8 mouse cellular contexts compared by ENCODE assay signal in genomic region chr9:110742951-110743455, GRCm38 (mm10). TPM values are rescaled to one million over a fixed set of nuclear protein-coding genes. Genes with fewer than 3 reads are reported as not detected.
A peak's percentile ranks its signal among the peaks of the same experiment; 100 is the strongest.
DNase-seq lines count a peak whose midpoint lies in the region; ATAC-seq and TF ChIP-seq lines count a peak whose summit lies in the region.

No protein-coding gene starts in this region.

- peak; percentile 45 for ATAC-seq in lung, embryonic 16.5 days (ENCODE audit: low read depth)
- ATAC-seq in embryonic facial prominence, embryonic 12.5 days (ENCODE audit: insufficient number of reproducible peaks, insufficient read depth, low FRiP score, low TSS enrichment): peak; percentile 24; the same call in 1 of the 2 replicates
- peak; percentile 15; the same call in 1 of the 2 replicates for ATAC-seq in hindbrain, embryonic 16.5 days
- ATAC-seq in liver, postnatal 0 days: no peak

- TF ChIP-seq CTCF in liver, postnatal 0 days (IDR thresholded peaks at IDR 0.05; ENCODE audit: low read depth): no peak

- H3K4me2 ChIP-seq in lung, embryonic 16.5 days (ENCODE audit: low read depth, low read length): peak overlapping the region; percentile 76
- peak overlapping the region; percentile 70 for H3K4me2 ChIP-seq in embryonic facial prominence, embryonic 12.5 days (replicated peaks)
- peak overlapping the region; percentile 73 for H3K4me2 ChIP-seq in hindbrain, embryonic 16.5 days (ENCODE audit: low read length)
- H3K4me2 ChIP-seq in liver, postnatal 0 days (ENCODE audit: low read depth, low read length): peak overlapping the region; percentile 79

- peak overlapping the region; percentile 70 for H3K4me3 ChIP-seq in lung, embryonic 16.5 days (ENCODE audit: low read length)
- peak overlapping the region; percentile 80 for H3K4me3 ChIP-seq in embryonic facial prominence, embryonic 12.5 days
- H3K4me3 ChIP-seq in hindbrain, embryonic 16.5 days (ENCODE audit: low read length): peak overlapping the region; percentile 64
- H3K4me3 ChIP-seq in liver, postnatal 0 days (ENCODE audit: low read depth, low read length): peak overlapping the region; percentile 51

- TF ChIP-seq EP300 in liver, postnatal 0 days (IDR thresholded peaks at IDR 0.05; ENCODE audit: low read depth): no peak

- H3K9ac ChIP-seq in lung, embryonic 16.5 days (ENCODE audit: low read length): peak overlapping the region; percentile 77
- H3K9ac ChIP-seq in embryonic facial prominence, embryonic 12.5 days: peak overlapping the region; percentile 92
- H3K9ac ChIP-seq in hindbrain, embryonic 16.5 days (ENCODE audit: low read depth, low read length): peak overlapping the region; percentile 79
- H3K9ac ChIP-seq in liver, postnatal 0 days (replicated peaks): peak overlapping the region; percentile 48; the same call in 1 of the 2 replicates

- peaks cover 24% of the 10 kb centered on the region for H3K27me3 ChIP-seq in lung, embryonic 16.5 days (ENCODE audit: control insufficient read depth, insufficient read depth, low read depth, low read length)
- H3K27me3 ChIP-seq in embryonic facial prominence, embryonic 12.5 days: peaks cover 17% of the 10 kb centered on the region; the same call in 1 of the 2 replicates
- peaks cover 19% of the 10 kb centered on the region for H3K27me3 ChIP-seq in hindbrain, embryonic 16.5 days (replicated peaks; ENCODE audit: control insufficient read depth, insufficient read depth, low read length)
- peaks cover 59% of the 10 kb centered on the region for H3K27me3 ChIP-seq in liver, postnatal 0 days (ENCODE audit: insufficient read depth, low read length)

- H3K36me3 ChIP-seq in lung, embryonic 16.5 days (ENCODE audit: control insufficient read depth, insufficient read depth, low read length): no peaks in the 10 kb centered on the region
- no peaks in the 10 kb centered on the region for H3K36me3 ChIP-seq in embryonic facial prominence, embryonic 12.5 days
- no peaks in the 10 kb centered on the region for H3K36me3 ChIP-seq in hindbrain, embryonic 16.5 days (ENCODE audit: control insufficient read depth, insufficient read depth, low read length)
- H3K36me3 ChIP-seq in liver, postnatal 0 days (replicated peaks; ENCODE audit: insufficient read depth, low read length): no peaks in the 10 kb centered on the region

- peaks cover 4% of the 10 kb centered on the region; the same call in 1 of the 2 replicates for H3K4me1 ChIP-seq in lung, embryonic 16.5 days (replicated peaks; ENCODE audit: control insufficient read depth, insufficient read depth, low read length)
- H3K4me1 ChIP-seq in embryonic facial prominence, embryonic 12.5 days: peaks cover 39% of the 10 kb centered on the region
- peaks cover 6% of the 10 kb centered on the region for H3K4me1 ChIP-seq in hindbrain, embryonic 16.5 days (ENCODE audit: control insufficient read depth, insufficient read depth, low read depth, low read length)
- no peaks in the 10 kb centered on the region; the same call in 1 of the 2 replicates for H3K4me1 ChIP-seq in liver, postnatal 0 days (ENCODE audit: insufficient read depth)

- no peaks in the 10 kb centered on the region for H3K9me3 ChIP-seq in lung, embryonic 16.5 days (ENCODE audit: control insufficient read depth, low read length)
- H3K9me3 ChIP-seq in embryonic facial prominence, embryonic 12.5 days: no peaks in the 10 kb centered on the region
- no peaks in the 10 kb centered on the region for H3K9me3 ChIP-seq in hindbrain, embryonic 16.5 days (ENCODE audit: control insufficient read depth, low read length)
- no peaks in the 10 kb centered on the region for H3K9me3 ChIP-seq in liver, postnatal 0 days (ENCODE audit: low read length)

- WGBS in lung, embryonic 16.5 days: under 1% methylated on average over 40 of the region's 49 CpGs
- WGBS in embryonic facial prominence, embryonic 12.5 days: under 1% methylated on average over 48 of the region's 49 CpGs
- 1% methylated on average over 32 of the region's 49 CpGs for WGBS in hindbrain, embryonic 16.5 days
- 2% methylated on average over 49 of the region's 49 CpGs for WGBS in liver, postnatal 0 days (ENCODE audit: insufficient replicate concordance)

- no peak for DNase-seq in lung, adult 18-20 months
- peak; percentile 32 for DNase-seq in liver, postnatal 0 days
- DNase-seq in yolk sac, embryonic 10.5 days (ENCODE audit: low spot score): peak; percentile 53
- DNase-seq in layer of hippocampus, postnatal 14 days (ENCODE audit: low spot score in 2 of 2): no peak
- no peak for DNase-seq in thymus, adult 18-20 months

- H3K27ac ChIP-seq in lung, embryonic 16.5 days (ENCODE audit: low read length): peak overlapping the region; percentile 84
- H3K27ac ChIP-seq in embryonic facial prominence, embryonic 12.5 days: peak overlapping the region; percentile 97
- H3K27ac ChIP-seq in hindbrain, embryonic 16.5 days (ENCODE audit: low read depth, low read length): peak overlapping the region; percentile 50
- peak overlapping the region; percentile 39; the same call in 1 of the 2 replicates for H3K27ac ChIP-seq in liver, postnatal 0 days (ENCODE audit: low read depth)

RNA-seq across cellular contexts. Expression of gene Myl3, which starts 1.3 kb away (rescaled TPM):
- 10.6 and 13.9 TPM in 2 replicates for polyA plus RNA-seq in lung, embryonic 16.5 days (2015; fragmentation: Nextera tagmentation; extraction: Ambion mirVana)
- 1.9 and 2.4 TPM in 2 replicates for polyA plus RNA-seq in embryonic facial prominence, embryonic 12.5 days (2016; fragmentation: Nextera tagmentation; extraction: Ambion mirVana)
- polyA plus RNA-seq in hindbrain, embryonic 16.5 days (2015; fragmentation: Nextera tagmentation; extraction: Ambion mirVana): 1.1 and 2.3 TPM in 2 replicates
- polyA plus RNA-seq in liver, postnatal 0 days (2015; fragmentation: Nextera tagmentation; extraction: Ambion mirVana): 0.52 and 2.0 TPM in 2 replicates
- not detected for total RNA-seq in layer of hippocampus, postnatal 14 days (2021)

RNA-seq across cellular contexts. Expression of gene Pth1r, which starts 3.9 kb away (rescaled TPM):
- polyA plus RNA-seq in lung, embryonic 16.5 days (2015; fragmentation: Nextera tagmentation; extraction: Ambion mirVana): 60.3 and 61.6 TPM in 2 replicates
- 115 and 117 TPM in 2 replicates for polyA plus RNA-seq in embryonic facial prominence, embryonic 12.5 days (2016; fragmentation: Nextera tagmentation; extraction: Ambion mirVana)
- polyA plus RNA-seq in hindbrain, embryonic 16.5 days (2015; fragmentation: Nextera tagmentation; extraction: Ambion mirVana): 12.3 and 13.6 TPM in 2 replicates
- 5.2 and 5.3 TPM in 2 replicates for polyA plus RNA-seq in liver, postnatal 0 days (2015; fragmentation: Nextera tagmentation; extraction: Ambion mirVana)
- 1 to 10 TPM; 5.6 to 6.5 TPM for total RNA-seq in layer of hippocampus, postnatal 14 days (2021)

RNA-seq across cellular contexts. Expression of gene Prss42, which starts 55.0 kb away (rescaled TPM):
- not detected in 2 replicates for polyA plus RNA-seq in lung, embryonic 16.5 days (2015; fragmentation: Nextera tagmentation; extraction: Ambion mirVana)
- not detected in 2 replicates for polyA plus RNA-seq in embryonic facial prominence, embryonic 12.5 days (2016; fragmentation: Nextera tagmentation; extraction: Ambion mirVana)
- polyA plus RNA-seq in hindbrain, embryonic 16.5 days (2015; fragmentation: Nextera tagmentation; extraction: Ambion mirVana): not detected in 2 replicates
- polyA plus RNA-seq in liver, postnatal 0 days (2015; fragmentation: Nextera tagmentation; extraction: Ambion mirVana): not detected in 2 replicates
- not detected for total RNA-seq in layer of hippocampus, postnatal 14 days (2021)

Comparison
In these comparisons a context has a peak if more than half of its experiments do, and no peak if none do; other contexts are left out.
1. H3K27ac ChIP-seq: peak in every context shown above with its lines; median percentile 97 in embryonic facial prominence, embryonic 12.5 days; 84 in lung, embryonic 16.5 days; 50 in hindbrain, embryonic 16.5 days; 39 in liver, postnatal 0 days.
2. DNase-seq: peak in liver, postnatal 0 days (single experiment) and yolk sac, embryonic 10.5 days (single experiment); none in lung, adult 18-20 months (0 of 2), layer of hippocampus, postnatal 14 days (0 of 2) and thymus, adult 18-20 months (0 of 2).
3. Peak in every context shown above with its lines, with median percentiles within 50 percentile points of each other: H3K4me2 ChIP-seq, H3K4me3 ChIP-seq and H3K9ac ChIP-seq.